Mouse (Mus musculus) erythroid progenitor cell, adult 5-6 weeks (primary cell): ENCODE results near the gene Tex44. TPM values are rescaled to one million over a fixed set of nuclear protein-coding genes. Genes with fewer than 3 reads are reported as not detected.

Source experiments
- ATAC-seq: replicated peaks from 2 replicates; pipeline ENCODE4 v1.8.0; 2016; ENCODE audit warnings: moderate number of reproducible peaks, mild to moderate bottlenecking, moderate TSS enrichment, inconsistent platforms; ENCODE audit not compliant: poor library complexity, low FRiP score, severe bottlenecking
- total RNA-seq, 2 experiments: library from RNA; stranded (forward) in 1 of 2; stranded (reverse) in 1 of 2; fragments of 150-400 nt in 1 of 2; fragments of 186-747, 209-891 nt in 1 of 2; gene quantifications; 2 replicates each; pipeline versions ENCODE4 v1.2.3 to v1.2.4; 2015 to 2017; ENCODE audit warnings: low replicate concordance in 2 of 2

Gene Tex44
- total RNA-seq, 2 experiments from 2014 or later, result not detected

DNA sequence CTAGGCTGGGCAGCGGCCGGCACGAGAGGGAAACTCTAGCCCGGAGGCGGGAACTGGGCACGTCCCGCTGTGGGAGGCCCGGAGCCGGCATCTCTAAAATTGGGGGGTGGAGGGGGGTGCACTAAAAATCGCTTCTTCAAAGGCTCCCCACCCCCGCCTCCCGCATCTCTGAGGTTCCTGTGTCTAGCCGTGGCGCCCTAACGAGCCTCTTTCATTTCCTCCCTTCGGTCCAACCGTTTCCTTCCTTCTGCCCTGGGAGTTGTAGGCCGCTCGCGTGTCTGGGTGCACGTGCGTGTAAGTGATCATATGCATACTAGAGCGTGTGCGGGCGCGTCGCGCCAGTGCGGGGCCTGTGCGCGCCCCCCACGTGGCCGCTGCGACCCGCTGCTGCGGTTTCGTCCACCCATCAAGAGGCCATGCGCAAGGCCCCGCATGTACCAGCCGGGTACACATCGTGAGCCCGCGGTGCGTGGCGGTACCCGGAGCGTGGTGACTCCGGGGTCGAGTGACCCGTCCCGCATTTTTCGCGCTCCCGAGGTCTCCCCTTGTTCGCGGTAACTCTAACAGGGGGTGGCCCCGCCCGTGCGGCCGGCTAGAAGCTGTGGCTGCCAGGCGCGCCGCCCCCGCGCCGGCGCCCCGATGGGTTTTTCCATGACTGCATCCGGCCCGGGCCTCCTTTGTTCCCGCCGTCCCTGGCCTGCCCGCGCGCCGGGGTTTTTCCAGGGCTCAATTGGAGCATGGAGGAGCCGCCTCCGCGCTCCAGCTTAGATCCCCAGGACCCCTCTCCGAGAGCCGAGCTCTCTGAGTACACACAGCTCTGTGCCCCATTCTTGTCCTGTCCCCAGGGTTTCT, 16.1 kb downstream of the Tex44 start:
- ATAC-seq, result 0 out of 2 replicates have a peak, but pooled peaks have one; percentile 27

DNA sequence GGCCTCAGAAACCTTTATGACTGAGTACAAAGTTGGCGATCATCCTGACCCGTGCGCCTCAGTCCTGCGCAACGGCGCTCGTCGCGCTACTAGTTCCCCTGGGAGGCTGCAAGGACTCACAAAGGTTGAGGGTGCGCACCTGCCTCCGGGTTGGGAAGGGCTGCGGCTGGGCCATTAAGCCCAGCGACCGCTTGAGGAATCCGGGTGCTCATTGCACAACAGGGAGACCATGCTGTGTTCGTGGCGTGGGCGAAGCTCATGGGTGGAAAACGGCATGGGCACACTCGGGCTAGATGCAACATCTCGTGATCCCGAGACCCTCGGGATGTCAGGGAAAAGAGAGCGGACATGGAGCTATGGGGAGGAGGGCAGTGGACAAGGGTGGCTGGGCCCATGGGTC, 16.7 kb downstream of the Tex44 start:
- ATAC-seq, result no peak

DNA sequence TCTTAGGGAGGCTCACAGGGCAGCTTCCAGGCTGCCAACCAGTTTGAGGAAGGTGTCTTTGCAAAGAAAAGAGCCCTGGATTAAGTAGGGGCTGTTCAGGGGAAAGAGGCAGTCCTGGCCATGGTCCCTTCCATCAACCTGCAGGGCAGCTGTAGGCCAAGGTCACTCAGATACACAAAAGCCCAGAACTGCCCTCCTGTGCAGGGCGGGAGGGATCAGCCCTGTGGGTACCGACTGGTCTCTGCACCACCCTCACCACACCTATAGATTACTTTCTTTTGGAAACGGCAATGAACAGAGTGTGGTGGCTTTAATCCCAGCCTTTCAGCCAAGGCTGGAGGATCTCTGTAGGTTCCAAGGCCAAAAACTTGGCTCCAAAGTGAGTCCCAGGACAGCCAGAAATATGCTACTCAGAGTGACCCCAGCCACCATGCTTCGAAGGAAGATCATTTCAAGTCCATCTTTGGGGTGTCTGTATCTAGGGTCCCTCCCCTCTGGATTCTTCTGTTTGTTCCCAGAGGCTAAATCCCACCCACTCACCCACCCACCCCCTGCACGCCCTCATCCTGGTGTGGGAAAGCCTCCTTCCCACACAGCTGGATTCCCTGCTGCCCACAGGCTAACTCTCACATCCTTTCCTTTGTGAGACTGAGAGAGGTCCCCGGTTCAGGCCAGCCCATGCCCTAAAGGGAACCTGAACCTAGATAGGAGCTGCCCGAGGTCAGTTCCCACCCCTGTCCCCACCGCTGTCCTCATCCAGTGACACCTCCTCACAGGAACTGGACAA, 17.4 kb downstream of the Tex44 start:
- no peak for ATAC-seq

DNA sequence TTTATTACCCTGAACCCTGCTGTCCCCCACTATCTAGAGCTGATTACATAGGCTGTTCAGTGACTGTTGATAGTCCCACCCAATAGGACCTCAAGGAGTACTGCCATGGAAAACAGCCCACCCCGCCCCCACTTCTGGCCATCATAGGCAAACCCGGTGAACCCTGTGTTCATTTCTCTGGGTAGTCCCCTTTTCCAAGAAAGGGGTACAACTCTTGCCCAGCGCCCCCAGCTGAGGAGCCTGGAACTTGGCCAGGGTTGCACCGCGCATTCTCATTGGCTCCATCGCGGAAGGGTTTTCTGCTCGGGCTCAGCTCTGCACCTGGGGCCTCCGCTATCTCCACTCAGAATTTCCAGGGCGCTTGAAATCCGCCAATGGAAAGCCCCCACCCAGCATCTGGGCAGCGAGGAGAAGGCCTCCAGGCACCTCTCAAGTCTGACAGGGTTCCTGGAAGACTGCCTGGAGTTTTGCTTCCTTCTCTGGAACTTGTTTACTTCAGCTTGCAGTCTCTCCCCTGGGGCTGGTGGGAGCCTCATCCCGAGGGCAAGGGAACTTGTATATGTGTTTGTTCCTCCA, 21.6 kb downstream of the Tex44 start:
- ATAC-seq, result no peak

DNA sequence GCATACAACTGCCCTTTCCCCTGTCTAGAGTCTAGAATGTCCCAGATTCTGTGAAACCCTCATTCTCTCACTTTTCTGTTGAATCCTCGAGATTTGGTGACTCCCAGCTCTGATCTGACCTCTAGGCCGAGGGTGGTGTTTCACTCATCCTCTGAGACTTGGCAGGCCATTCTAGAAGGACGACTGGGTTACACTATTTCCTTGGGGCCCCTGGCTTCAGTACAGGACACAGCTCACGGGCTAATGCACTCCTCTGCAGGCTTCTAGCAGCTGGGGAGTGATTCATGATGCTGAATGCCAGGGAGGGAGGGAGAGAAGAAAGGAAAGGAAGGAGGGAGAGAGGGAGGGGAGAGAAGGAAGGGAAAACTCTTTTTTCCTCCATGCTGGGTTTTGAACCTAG, 22.1 kb downstream of the Tex44 start:
- ATAC-seq, result no peak

DNA sequence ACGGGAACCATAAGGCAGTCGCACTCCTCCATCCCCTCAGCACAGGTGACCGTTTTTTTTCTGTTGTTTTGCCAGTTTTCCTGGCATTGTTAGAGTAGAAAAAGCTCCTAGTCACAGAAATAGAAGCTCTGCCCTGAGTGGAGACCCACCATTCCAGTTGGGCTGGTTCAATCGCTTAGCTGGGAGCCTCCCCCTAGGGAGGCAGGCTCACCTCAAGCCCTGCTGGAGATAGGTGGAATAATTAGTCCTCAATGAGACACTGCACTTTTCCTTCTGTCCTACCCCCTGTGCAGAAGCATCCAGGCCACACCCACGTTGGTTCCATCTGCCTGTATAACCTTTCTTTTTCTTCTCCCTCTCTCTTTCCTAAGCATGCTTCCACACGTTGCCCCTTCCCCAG, 23.8 kb downstream of the Tex44 start:
- ATAC-seq, result no peak

DNA sequence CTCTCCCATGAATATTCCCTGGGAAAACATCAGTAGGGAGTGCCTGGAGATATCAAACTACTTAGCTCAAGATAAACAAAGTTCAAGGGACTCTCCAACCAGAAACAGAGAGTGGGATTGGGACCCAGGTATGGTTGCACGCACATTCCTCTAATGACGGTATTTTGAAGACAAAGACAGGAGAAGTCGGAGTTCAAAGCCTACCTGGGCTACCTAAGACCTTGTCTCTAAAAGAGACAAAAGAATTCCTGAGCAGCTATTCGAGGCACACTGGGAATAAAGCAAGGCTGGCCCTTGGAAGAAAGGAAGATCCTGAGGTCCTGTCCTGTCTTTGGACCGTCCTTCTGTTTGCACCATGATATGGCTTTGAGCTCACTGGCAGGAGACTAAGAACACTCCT, 26.6 kb downstream of the Tex44 start:
- ATAC-seq, result no peak

DNA sequence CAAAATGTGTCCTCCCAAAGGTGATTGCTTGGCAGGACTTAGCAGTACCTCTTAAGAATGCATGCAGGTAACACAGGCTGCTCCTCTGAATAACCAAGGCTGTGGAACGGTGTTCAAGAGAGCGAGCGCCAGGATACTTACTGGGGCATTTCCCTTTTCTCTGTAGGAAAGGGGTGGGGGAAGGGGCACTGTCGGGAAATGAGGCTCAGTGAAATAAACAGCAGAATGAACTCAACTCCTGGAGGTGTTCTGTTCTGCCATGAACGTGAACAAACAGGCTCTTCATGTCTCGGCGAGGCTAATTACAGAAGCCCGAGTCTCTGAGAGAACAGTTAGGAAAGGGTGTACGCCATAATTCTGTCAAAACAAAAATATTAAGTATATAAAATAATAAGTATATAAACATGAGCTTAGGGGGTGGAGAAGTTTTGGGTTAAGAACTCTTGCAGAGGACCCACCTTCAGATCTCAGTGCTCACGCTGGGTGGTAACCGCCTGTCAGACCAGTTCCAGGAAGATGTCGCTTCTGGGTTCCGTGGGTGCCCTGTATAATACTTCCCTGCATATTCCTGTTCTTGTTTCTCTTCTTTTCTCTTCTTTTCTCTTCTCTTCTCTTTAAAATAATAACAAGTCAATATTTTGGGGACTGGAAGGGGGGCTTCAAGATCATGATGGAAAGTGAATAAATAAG, 30.9 kb downstream of the Tex44 start:
- ATAC-seq, result no peak

DNA sequence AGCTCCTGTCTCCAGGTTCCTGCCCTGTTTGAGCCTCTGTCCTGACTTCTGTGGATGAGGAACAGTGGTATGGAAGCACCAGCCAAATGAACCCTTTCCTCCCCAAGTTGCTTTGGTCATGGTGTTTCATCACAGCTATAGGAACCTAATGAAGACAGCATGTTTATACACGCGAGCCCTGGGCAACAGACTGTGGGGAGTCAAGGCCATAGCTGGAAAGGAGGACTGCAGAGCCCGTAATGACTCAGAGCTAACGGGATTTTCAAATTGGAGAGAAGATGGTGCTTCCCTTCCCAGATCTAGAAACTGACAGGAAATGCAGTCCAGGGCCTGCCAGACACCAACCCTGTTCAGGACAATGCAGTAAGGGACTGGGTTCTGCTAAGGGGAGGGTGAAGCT, 33.2 kb downstream of the Tex44 start:
- no peak for ATAC-seq

DNA sequence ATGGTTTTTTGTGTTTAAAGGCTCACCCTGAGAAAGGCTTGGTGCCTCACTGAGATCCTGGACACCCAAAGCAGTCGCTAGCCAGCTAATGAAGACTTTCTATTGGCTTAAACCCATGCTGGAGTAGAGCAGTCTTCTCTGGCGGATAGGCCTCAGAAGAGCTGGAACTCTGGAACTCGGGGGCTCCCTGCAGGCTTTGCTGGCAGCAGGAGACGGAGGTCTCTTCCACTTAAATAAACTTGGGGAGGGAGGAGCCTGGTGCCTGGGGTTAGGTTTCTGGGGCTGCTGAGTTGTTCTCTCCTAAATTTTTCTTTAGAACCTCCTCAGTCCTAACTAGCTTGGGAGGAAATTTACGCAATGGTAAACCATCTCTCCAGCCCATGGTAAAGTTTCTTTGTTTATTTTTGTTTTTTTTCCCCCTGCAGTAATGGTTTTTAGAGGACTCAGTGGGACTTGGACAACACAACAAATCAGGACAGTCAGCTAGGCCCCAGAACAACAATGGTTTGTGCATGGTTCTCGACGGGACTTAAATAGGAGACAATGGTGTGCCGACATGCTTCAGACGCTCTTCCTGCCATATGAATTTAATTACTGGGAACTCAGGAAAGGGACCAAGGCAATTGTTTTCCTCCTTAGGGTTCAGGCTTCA, 38.2 kb downstream of the Tex44 start:
- no peak for ATAC-seq

DNA sequence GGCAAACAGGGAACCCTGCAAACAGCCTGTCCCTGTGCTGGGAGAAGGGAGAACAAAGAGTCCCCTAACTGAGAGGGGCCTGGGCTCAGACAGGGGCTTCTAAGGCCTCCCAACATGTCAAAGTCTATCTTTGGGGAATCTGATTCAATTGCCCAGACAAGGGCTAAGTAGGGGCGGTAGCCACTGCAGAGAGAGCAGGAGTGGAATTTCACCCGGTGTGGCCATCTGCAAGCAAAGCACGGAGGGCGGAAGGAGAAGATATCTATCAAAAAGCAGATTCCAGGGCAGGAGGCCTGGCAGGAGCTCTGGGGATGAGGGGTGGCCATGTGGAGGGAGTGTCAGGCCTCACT, 38.7 kb downstream of the Tex44 start:
- ATAC-seq, result no peak

DNA sequence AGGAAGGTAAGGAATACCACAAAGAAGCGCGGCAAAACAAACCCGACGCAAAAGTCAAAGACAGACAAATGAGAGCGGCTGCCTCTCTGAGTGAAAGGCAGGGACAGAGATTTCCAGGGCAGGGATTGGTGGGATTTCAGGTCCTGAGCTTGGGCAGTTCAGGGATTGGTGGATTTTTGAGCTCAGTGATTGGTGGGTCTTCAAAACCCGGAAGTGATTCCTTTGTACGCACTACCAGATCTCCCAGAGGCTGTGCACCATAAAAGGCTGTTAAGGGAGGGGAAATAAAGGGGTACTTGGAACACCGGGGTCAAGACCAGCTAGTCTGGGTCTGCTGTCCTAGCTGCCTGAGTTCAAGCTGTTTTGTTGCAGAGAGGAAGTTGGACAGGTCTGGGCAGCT, 41.3 kb downstream of the Tex44 start:
- no peak for ATAC-seq

DNA sequence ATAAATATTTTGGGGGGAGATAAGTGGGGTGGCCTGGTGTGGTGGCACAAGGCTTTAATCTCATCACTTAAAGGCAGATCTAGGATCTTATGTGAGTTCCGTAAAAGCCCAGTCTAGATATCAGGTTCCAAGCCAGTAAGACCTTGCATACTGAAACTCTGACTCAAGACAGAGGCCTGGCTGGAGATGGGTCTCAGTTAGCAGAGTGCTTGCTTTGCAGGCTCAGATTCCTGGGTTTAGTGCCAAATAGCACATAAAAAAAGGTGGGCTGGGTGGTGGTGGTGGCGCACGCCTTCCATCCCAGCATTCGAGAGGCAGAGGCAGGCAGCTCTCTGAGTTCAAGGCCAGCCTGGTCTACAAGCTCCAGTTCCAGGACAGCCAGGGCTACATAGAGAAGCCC, 43.7 kb downstream of the Tex44 start:
- ATAC-seq, result no peak

DNA sequence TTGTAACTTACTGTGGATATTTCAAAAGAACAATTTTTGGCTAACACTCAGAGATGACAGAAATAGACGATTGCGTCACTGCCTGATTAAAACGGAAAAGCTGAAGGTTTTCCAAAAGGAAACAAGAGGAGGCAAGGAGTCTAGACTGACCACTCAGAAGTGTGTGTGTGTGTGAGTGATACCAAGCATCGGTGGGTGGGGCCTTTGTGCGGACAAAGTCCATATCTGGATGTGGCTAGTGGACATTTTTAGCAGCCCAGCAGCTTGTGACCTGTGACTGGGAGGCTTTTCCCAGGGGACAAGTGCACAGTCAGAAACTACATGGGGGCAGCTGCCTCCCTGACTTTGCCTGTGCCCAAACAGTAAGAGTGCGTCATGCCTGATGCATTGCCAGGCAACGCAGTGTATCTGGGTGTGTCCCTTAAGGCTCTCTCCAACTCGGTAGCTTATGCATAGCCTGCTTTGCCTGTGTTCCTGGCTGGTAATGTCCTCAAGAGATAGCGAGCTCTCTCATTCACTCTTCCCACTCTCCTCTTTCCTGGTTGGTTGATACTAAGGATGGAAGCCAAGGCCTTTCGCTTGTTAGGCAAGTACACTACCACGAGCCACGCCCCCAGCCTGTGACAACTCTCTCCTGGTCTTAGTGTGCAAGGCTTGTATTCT, 44.5 kb downstream of the Tex44 start:
- peak; percentile 40; the same call in 1 of the 2 replicates for ATAC-seq

DNA sequence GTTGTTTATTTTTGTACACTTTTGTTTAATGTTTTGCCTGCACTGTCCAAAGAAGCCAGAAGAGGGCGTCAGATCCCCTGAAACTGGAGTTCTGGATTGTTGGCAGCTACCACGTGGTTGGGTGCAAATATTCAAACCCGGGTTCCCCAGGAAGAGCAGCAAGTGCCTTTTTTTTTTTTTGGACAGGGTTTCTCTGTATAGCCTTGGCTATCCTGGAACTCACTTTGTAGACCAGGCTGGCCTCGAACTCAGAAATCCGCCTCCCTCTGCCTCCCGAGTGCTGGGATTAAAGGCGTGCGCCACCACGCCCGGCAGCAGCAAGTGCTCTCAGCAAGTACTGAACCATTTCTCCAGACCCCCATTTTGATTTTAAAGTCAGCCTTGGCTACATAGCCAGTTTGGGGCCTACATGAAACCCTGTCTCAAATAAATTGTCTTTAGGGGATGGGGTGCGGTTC, 45.4 kb downstream of the Tex44 start:
- ATAC-seq, result peak; percentile 15; the same call in 1 of the 2 replicates

DNA sequence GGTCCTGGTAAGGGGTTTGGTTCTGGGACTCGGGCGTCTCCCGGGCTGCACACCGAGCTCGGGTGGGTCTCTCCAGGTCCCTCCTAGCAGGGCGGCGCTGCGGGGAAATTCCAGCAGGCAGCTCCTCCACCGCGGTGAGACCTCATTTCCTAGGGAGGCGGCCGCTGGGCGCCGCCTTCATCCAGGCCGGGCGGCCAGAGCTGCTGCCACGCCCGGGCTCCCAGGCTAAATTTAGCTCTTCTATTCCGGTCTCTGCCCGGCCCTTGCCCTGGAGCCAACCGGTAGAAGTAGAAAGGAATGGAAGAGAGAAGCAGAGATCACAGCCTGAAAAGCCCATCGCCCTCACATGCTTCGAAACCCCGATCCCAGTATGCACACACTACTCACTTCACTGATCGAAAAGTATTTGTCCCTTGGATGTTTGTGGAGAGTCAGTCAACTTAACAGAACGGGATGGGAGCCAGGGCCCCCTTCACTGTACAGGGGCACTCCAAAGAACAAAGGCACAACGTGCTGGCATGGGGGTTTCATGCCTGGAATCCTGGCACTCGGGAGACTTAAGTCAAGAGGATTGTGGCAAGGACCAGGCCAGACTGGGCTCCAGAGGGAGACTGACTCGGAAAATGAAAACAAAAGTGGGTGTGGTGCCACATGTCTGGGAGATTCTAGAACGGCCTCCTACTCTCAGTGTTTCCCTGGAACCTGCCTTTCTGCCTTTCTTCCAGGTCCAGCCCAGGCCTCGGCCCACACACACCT, 46.2 kb downstream of the Tex44 start:
- ATAC-seq, result peak; percentile 94

DNA sequence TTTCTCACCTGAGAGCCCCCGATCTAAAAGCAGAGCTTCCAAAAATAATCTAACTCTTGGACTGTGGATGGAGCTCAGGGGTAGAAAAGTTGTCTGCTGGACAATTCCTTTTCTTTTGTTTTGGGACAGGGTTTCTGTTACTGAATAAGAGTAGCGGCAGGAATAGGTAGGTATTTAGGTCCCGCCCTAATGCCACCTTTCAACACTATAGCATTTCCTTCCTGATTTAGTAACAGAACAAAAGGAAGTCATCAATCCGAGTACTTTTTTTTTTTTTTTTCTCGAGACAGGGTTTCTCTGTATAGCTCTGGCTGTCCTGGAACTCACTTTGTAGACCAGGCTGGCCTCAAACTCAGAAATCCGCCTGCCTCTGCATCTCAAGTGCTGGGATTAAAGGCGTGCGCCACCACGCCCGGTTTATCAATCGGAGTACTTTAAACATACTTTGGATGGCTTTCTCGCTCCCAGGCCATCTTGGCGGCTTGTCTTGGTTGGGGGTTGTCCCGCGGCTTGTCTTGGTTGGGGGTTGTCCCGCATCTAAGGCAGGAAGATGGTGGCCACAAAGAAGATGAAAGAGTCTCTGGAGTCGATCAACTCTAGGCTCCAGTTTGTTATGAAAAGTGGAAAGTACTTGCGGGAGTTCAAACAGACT, 47.1 kb downstream of the Tex44 start:
- no peak for ATAC-seq
